Mouse (Mus musculus): Measurements from ENCODE around the gene Dync1h1.

DNA sequence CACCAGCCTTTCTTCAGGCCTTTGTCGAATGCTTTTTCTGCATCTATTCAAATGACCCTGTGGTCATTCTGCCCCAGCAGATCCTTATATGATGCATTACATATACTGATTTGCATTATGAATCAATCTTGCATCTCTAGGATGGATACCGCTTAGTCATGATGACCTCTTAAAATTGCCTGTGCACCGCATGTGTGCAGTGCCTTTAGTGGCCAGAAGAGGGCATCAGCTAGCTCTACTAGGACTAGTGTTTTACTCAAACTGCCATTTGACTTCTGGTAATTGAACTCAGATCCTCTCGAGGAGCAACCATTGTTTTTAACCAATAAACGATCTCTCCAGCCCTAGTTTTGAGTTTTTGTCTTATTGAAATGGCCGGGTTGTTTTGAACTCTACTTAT lies 112.5 kb downstream of the Dync1h1 start:
- peak; percentile 31; the same call in 1 of the 2 replicates for TF ChIP-seq CTCF (IDR thresholded peaks at IDR 0.05; ENCODE audit: control insufficient read depth, insufficient read depth, low read length)
- no peak for TF ChIP-seq POLR2A (IDR thresholded peaks at IDR 0.05; ENCODE audit: borderline replicate concordance, control insufficient read depth, low read depth, low read length)
